Mouse (Mus musculus): ENCODE measurements around the gene Tlx2.

GRCm38 (mm10) chr6:83025221-83025620 lies 44.9 kb downstream of the Tlx2 start:
- no peak for TF ChIP-seq CTCF (IDR thresholded peaks at IDR 0.05; ENCODE audit: borderline replicate concordance, extremely low read depth, insufficient read depth, insufficient read length)
- TF ChIP-seq POLR2A (IDR thresholded peaks at IDR 0.05; ENCODE audit: borderline replicate concordance, extremely low read depth, insufficient read depth, insufficient read length, poor library complexity, severe bottlenecking), result no peak
